Mouse (Mus musculus) spleen, adult 10 weeks (tissue): Measurements from ENCODE around the gene Nutm1. TPM values are rescaled to one million over a fixed set of nuclear protein-coding genes. Genes with fewer than 3 reads are reported as not detected.

Experiments
- polyA plus RNA-seq: library from polyadenylated mRNA; stranded (reverse); fragments of 350-450 nt; fragmentation: Illumina TruSeq; extraction: RNeasy Lipid Tissue Mini Kit (QIAGEN cat#74804); gene quantifications from one replicate; pipeline ENCODE4 v1.2.3, GENCODE M21; 2015; ENCODE audit warnings: low replicate concordance; ENCODE audit not compliant: insufficient read depth

Nutm1 gene
- polyA plus RNA-seq, result not detected

GRCm38 (mm10) chr2:112259241-112259962, at the start of gene Nutm1:
Gene Nutm1 (minus strand): TSS chr2:112259291.

GRCm38 (mm10) chr2:112266242-112266592, 7.1 kb upstream of the Nutm1 start, which contains the start of gene Gm21985:
Gene Gm21985 (plus strand): TSS chr2:112266314.

GRCm38 (mm10) chr2:112265448-112266241, 6.6 kb upstream of the Nutm1 start, which contains the start of gene Slc12a6:
Gene Slc12a6 (plus strand): TSS chr2:112265825.

GRCm38 (mm10) chr2:112261748-112262653, 2.9 kb upstream of the Nutm1 start, which contains the start of gene Nop10:
Gene Nop10 (plus strand): TSS chr2:112261926.

GRCm38 (mm10) chr2:112239212-112239934, 19.7 kb downstream of the Nutm1 start, which contains the start of gene Lpcat4:
Gene Lpcat4 (plus strand): TSS chr2:112239468.

Other genes with a start within 250 kb of the Nutm1 start
- gene Olfr1310, start 246.6 kb downstream of the Nutm1 start, polyA plus RNA-seq, result not detected
- not detected for gene Olfr1311, start 234.9 kb downstream of the Nutm1 start, polyA plus RNA-seq
- gene Olfr1312, start 209.1 kb downstream of the Nutm1 start, polyA plus RNA-seq, result not detected
- gene Olfr1313, start 181.4 kb downstream of the Nutm1 start, polyA plus RNA-seq, result not detected
- gene Olfr1314, start 162.5 kb downstream of the Nutm1 start, polyA plus RNA-seq, result not detected
- not detected for gene Olfr1315-ps1, start 143.9 kb downstream of the Nutm1 start, polyA plus RNA-seq
- gene Olfr1316, start 124.3 kb downstream of the Nutm1 start, polyA plus RNA-seq, result not detected
- gene Olfr1317, start 119.0 kb downstream of the Nutm1 start, polyA plus RNA-seq, result not detected
- gene Olfr1318, start 105.1 kb downstream of the Nutm1 start, polyA plus RNA-seq, result not detected
- gene Lpcat4, start 19.8 kb downstream of the Nutm1 start, polyA plus RNA-seq, result 7.4 TPM
- gene Nop10, start 2.6 kb upstream of the Nutm1 start, polyA plus RNA-seq, result 87.9 TPM
- gene Slc12a6, start 6.5 kb upstream of the Nutm1 start, polyA plus RNA-seq, result 225 TPM
- gene Gm21985, start 7.0 kb upstream of the Nutm1 start, polyA plus RNA-seq, result 1.1 TPM
- gene Emc4, start 108.7 kb upstream of the Nutm1 start, polyA plus RNA-seq, result 49.4 TPM
- gene Katnbl1, start 119.9 kb upstream of the Nutm1 start, polyA plus RNA-seq, result 24.6 TPM
- 19.7 TPM for gene Emc7, start 195.7 kb upstream of the Nutm1 start, polyA plus RNA-seq
- not detected for gene Chrm5, start 221.5 kb upstream of the Nutm1 start, polyA plus RNA-seq
- gene Aven, start 233.7 kb upstream of the Nutm1 start, polyA plus RNA-seq, result 23.1 TPM